Mouse (Mus musculus) monocyte, adult 59 days (primary cell): ENCODE measurements around the gene Tpx2. TPM values are rescaled to one million over a fixed set of nuclear protein-coding genes. Genes with fewer than 3 reads are reported as not detected.

Source experiments
- total RNA-seq, 2 experiments: library from RNA; stranded (reverse); gene quantifications; one replicate each; pipeline ENCODE4 v1.2.4; 2023

Gene Tpx2
- total RNA-seq: 1 to 10 TPM in 1 of 2 experiments, under 1 TPM in 1; 0.73 to 3.4 TPM

DNA sequence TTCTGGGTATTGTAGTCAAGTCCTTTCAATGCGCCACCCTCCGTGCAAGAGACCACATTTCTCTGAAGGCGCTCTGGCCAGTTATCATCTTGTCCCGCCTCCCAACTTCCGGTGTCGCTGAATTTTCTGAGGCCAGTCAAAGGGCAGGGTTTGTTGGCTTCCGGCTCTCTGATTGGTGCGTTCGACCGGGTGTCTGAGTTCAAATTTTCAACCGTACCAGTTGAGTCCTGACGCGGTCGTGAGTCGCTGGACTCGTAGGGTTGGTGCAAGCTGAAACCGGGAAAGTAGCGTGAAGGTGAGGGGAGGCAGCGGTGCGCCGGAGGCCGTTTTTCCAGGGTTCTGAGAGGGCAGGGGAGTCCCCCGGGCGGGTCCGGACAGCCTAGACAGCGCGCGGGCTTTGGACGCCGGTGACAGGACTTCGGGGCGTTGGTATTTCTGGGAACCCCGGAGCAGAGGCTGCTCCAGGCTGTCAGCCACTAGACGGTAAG lies at the start of gene Tpx2:
Gene Tpx2 (plus strand): TSS at position 150 of the 488 bp plus-strand sequence.

GRCm38 (mm10) chr2:152831019-152831878 lies 16.5 kb upstream of the Tpx2 start, which contains the start of gene Bcl2l1:
TSS of gene Bcl2l1 (minus strand) at chr2:152831728.

GRCm38 (mm10) chr2:152911031-152911430 lies 63.3 kb downstream of the Tpx2 start, which contains the start of gene Mylk2:
TSS of gene Mylk2 (plus strand) at chr2:152911352.

GRCm38 (mm10) chr2:152933048-152933447 lies 85.3 kb downstream of the Tpx2 start, which contains the start of gene Foxs1:
TSS of gene Foxs1 (minus strand) at chr2:152933208.

Other genes with a start within 250 kb of the Tpx2 start
- gene Defb45, start 248.6 kb upstream of the Tpx2 start, total RNA-seq: not detected
- not detected for gene Defb36, start 243.6 kb upstream of the Tpx2 start, total RNA-seq
- gene Defb25, start 224.9 kb upstream of the Tpx2 start, total RNA-seq: not detected
- 10 to 100 TPM; 15.8 to 19.4 TPM for gene Rem1, start 221.0 kb upstream of the Tpx2 start, total RNA-seq
- gene H13, start 178.5 kb upstream of the Tpx2 start, total RNA-seq: 100 to 1,000 TPM; 186 to 191 TPM
- gene Mcts2, start 160.9 kb upstream of the Tpx2 start, total RNA-seq: 10 to 100 TPM; 21.4 to 22.3 TPM
- gene Id1, start 111.7 kb upstream of the Tpx2 start, total RNA-seq: 10 to 100 TPM; 46.4 to 77.6 TPM
- not detected for gene Cox4i2, start 93.8 kb upstream of the Tpx2 start, total RNA-seq
- 10 to 100 TPM; 16.2 to 19.7 TPM for gene Bcl2l1, start 16.2 kb upstream of the Tpx2 start, total RNA-seq
- gene Mylk2, start 63.4 kb downstream of the Tpx2 start, total RNA-seq: not detected
- gene Foxs1, start 85.2 kb downstream of the Tpx2 start, total RNA-seq: not detected
- gene Dusp15, start 103.7 kb downstream of the Tpx2 start, total RNA-seq: not detected
- gene Ttll9, start 114.5 kb downstream of the Tpx2 start, total RNA-seq: not detected
- 10 to 100 TPM; 33.5 to 36.8 TPM for gene Pdrg1, start 167.5 kb downstream of the Tpx2 start, total RNA-seq
- gene Xkr7, start 183.9 kb downstream of the Tpx2 start, total RNA-seq: not detected
- gene Ccm2l, start 218.0 kb downstream of the Tpx2 start, total RNA-seq: not detected